Mouse (Mus musculus) CH12.LX (cell line): ENCODE data around the gene Plcb2.

Source experiments
- CHD1 ChIP-seq: IDR thresholded peaks from 2 replicates; pipeline ENCODE4 v1.6.1; 2012; ENCODE audit warnings: low read depth, low read length, improper control_type of control experiment, inconsistent platforms
- CHD2 ChIP-seq: IDR thresholded peaks from 2 replicates; pipeline ENCODE4 v1.6.1; 2011; ENCODE audit warnings: low read length, improper control_type of control experiment
- CTCF ChIP-seq, 2 experiments: IDR thresholded peaks in 1 of 2; conservative IDR thresholded peaks in 1 of 2; 2 replicates each; pipeline ENCODE4 v1.5.1; 2011 to 2012; ENCODE audit warnings: low read depth in 2 of 2, low read length in 2 of 2, improper control_type of control experiment in 1 of 2, inconsistent platforms in 1 of 2, mild to moderate bottlenecking in 1 of 2, moderate library complexity in 1 of 2
- MAX ChIP-seq: IDR thresholded peaks from 2 replicates; pipeline ENCODE4 v1.6.1; 2011; ENCODE audit warnings: low read length, improper control_type of control experiment
- POLR2A ChIP-seq: IDR thresholded peaks from 2 replicates; pipeline ENCODE4 v1.6.1; 2011; ENCODE audit warnings: low read depth, mild to moderate bottlenecking, improper control_type of control experiment, low read length
- POLR2AphosphoS2 ChIP-seq: IDR thresholded peaks from 2 replicates; pipeline ENCODE4 v1.6.1; 2011; ENCODE audit warnings: low read depth, low read length, improper control_type of control experiment
- RCOR1 ChIP-seq: conservative IDR thresholded peaks from 2 replicates; pipeline ENCODE4 v1.6.1; 2012; ENCODE audit warnings: low read depth, mild to moderate bottlenecking, inconsistent platforms, low read length, improper control_type of control experiment
- TCF12 ChIP-seq: IDR thresholded peaks from 2 replicates; pipeline ENCODE4 v1.6.1; 2014; ENCODE audit warnings: low read depth, mild to moderate bottlenecking, inconsistent platforms, low read length, improper control_type of control experiment
- ZC3H11A ChIP-seq: IDR thresholded peaks from 2 replicates; pipeline ENCODE4 v1.6.1; 2012; ENCODE audit warnings: low read depth, mild to moderate bottlenecking, inconsistent platforms, low read length, improper control_type of control experiment
- ZKSCAN1 ChIP-seq: IDR thresholded peaks from 2 replicates; pipeline ENCODE4 v1.6.1; 2012; ENCODE audit warnings: low read depth, inconsistent platforms, low read length, improper control_type of control experiment, borderline replicate concordance
- ZNF384 ChIP-seq: IDR thresholded peaks from 2 replicates; pipeline ENCODE4 v1.6.1; 2012; ENCODE audit warnings: low read depth, low read length, improper control_type of control experiment, inconsistent platforms

- peak; percentile 81 to 83 for TF ChIP-seq CTCF (conservative IDR thresholded peaks at IDR 0.05 in 1 of 2, IDR thresholded peaks at IDR 0.05 in 1 of 2; ENCODE audit: low read depth in 2 of 2, low read length in 2 of 2)
- no peak for TF ChIP-seq MAX
- TF ChIP-seq ZC3H11A = no peak
- TF ChIP-seq RCOR1 = no peak
- TF ChIP-seq ZKSCAN1 = no peak
- TF ChIP-seq TCF12 = no peak
- no peak for TF ChIP-seq POLR2AphosphoS2
- TF ChIP-seq CHD2 = no peak
- TF ChIP-seq CHD1 = no peak
- no peak for TF ChIP-seq ZNF384
- TF ChIP-seq POLR2A = no peak
These were observed 15.2 kb upstream of the Plcb2 start for GRCm38 (mm10) chr2:118743261-118743943.
